Mouse (Mus musculus) kidney, adult 9 months (tissue): ENCODE results near the gene Smarcd1.

Experiments
- DNase-seq: peaks from one replicate; pipeline ENCODE4 v3.0.0; 2022

Gene Smarcd1

DNA sequence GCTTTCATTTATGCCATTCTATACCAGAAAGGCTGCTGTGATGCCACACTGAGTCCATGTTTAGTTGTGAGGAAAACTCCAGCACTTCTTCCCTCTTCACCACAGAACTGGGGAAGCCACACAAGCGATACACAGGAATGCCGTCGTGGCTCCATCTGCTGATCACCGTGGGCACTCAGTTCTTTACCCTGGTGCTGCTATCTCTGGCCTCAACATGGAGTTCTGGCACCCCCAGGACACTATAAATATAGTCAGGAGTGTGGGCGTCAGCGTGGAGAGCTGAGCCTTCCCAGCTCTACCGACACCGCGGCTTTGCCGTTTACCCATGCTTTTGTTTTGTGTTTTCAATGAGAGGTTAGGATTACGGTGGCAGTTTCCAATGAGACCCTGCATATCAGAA, 34.7 kb downstream of the Smarcd1 start:
- DNase-seq: no peak

DNA sequence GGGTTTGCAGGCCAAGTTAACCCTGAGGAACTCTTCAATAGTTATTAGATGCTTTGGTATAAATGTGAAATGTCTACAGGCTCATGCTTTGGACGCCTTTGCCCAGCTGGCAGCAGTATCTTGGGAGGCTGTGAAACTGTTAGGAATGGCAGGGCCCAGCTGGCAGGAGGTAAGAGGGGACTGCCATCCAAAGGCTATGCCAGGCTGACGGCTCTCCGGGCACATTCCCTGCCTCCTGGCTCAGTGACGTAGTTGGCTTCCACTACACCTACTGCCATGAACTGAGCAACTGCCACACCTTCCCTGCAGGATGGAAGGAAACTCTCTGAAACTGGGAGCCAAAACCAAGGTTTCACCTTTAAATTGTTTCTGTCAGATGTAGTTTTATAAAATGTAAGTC, 38.3 kb downstream of the Smarcd1 start:
- no peak for DNase-seq

DNA sequence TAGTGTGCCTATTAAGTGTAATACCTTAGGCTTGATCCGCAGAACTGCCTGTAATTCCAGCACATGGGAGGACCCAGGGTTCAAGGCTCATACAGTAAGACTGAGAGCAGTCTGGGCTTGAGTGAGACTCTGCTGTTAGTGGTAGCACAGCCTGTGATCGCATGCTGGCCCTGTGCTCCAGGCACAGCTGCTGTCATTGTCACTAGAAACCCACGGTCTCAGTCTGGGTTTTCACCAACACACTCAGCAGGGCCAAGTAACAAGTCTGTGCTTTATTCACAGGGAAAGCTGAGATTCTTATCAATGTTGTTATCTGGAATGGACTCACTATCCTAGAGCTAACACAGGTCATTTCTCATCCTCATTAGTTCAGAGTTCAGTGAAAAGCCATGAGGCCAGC, 52.3 kb downstream of the Smarcd1 start:
- no peak for DNase-seq
